Mouse (Mus musculus): ENCODE measurements around the gene Gpr15. TPM values are rescaled to one million over a fixed set of nuclear protein-coding genes. Genes with fewer than 3 reads are reported as not detected.
A peak's percentile ranks its signal among the peaks of the same experiment; 100 is the strongest.

Gene Gpr15
- polyA plus RNA-seq, 1 experiment from 2014 or later = not detected

DNA sequence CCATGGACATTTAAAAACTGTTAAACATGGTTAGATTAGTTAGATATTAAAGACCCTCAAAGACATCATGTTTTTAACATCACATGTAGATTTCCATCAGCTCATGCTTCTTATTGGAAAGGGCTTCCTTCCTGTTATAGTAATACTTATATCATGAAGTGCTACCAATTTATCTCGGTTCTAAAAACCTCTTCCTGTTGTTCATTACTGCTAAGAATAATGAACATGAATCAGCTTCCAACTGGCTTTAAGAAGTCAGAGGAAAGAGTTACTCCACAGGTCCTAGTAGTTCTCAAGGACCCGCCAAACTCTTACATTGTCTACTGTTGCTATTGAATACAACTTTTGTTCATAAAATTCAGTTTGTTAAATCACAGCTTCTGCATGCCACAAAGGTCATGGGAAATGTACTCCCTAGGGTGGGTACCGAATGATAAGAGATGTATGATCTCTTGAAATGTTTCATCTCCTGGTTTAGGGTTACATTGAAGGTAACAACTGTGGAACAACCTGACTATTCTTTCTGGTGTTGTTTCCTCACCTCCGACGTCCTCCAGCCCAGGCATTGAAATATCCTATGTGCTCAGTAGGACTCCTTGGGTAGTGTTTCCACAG, 29.2 kb downstream of the Gpr15 start:
- no peaks in the 10 kb centered on the region for H3K36me3 ChIP-seq (ENCODE audit: inconsistent target)
- no peak overlapping the region for H3K4me3 ChIP-seq (ENCODE audit: inconsistent target)
- H3K27ac ChIP-seq = no peak overlapping the region
- H3K79me2 ChIP-seq (ENCODE audit: inconsistent target) = no peaks in the 10 kb centered on the region
- WGBS (ENCODE audit: missing documents) = 58% methylated on average over 5 of the region's 5 CpGs

DNA sequence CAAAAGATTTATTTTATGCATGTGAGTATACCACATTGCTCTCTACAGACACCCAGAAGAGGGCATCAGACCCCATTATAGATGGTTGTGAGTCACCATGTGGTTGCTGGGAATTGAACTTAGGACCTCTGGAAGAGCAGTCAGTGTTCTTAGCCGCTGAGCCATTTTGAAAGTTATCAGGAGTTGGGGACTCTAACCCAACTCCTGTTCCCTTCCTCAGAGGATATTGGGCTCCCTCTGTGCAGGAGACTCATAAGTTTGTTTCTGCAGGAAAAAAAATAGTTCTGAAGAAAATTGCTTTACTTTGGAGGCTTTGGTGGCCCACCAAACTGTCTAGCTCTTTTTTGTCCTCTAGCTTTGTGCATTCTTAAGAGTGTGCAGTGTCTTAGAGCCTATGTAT, 30.3 kb downstream of the Gpr15 start:
- WGBS (ENCODE audit: missing documents) = 100% methylated on average over 1 of the region's 1 CpGs
- Histone ChIP-seq H3K79me2 (ENCODE audit: inconsistent target) (no peaks in the 10 kb centered on the region), H3K36me3 (ENCODE audit: inconsistent target) (no peaks in the 10 kb centered on the region), H3K4me3 (ENCODE audit: inconsistent target) (no peak overlapping the region), H3K27ac (no peak overlapping the region)

- no peaks in the 10 kb centered on the region for H3K36me3 ChIP-seq (ENCODE audit: inconsistent target)
- no peaks in the 10 kb centered on the region for H3K79me2 ChIP-seq (ENCODE audit: inconsistent target)
- H3K27ac ChIP-seq = no peak overlapping the region
- WGBS (ENCODE audit: missing documents) = 29% methylated on average over 20 of the region's 20 CpGs
- H3K4me3 ChIP-seq (ENCODE audit: inconsistent target) = peak overlapping the region; percentile 3; the same call in 1 of the 2 replicates
Observed at GRCm38 (mm10) chr16:58685548-58686537, 33.0 kb downstream of the Gpr15 start.

DNA sequence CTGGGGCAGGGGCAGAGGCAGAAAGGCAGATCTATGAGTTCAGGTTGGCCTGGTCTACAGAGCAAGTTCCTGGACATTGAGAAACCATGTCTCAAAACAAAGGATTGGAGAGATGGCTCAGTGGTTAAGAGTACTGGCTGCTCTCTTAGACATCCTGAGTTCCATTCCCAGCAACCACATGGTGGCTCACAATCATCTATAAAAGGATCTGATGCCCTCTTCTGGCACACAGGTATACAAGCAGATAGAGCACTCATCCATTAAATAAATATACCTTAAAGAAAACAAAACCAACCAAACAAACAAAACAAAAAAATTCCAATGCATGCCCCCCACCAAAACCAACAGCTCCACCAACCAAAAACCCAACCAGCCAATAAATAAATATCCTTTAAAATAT, 34.3 kb downstream of the Gpr15 start:
- H3K27ac ChIP-seq = no peak overlapping the region

GRCm38 (mm10) chr16:58683911-58684310, 35.0 kb downstream of the Gpr15 start:
- Histone ChIP-seq H3K79me2 (ENCODE audit: inconsistent target) (no peaks in the 10 kb centered on the region), H3K4me3 (ENCODE audit: inconsistent target) (no peak overlapping the region), H3K27ac (no peak overlapping the region), H3K36me3 (ENCODE audit: inconsistent target) (no peaks in the 10 kb centered on the region)
- WGBS (ENCODE audit: missing documents) = 91% methylated on average over 4 of the region's 4 CpGs

More for the DNA sequence above, 34.3 kb downstream of the Gpr15 start:
- no peaks in the 10 kb centered on the region for H3K36me3 ChIP-seq (ENCODE audit: inconsistent target)
- H3K79me2 ChIP-seq (ENCODE audit: inconsistent target) = no peaks in the 10 kb centered on the region
- no peak overlapping the region for H3K4me3 ChIP-seq (ENCODE audit: inconsistent target)

DNA sequence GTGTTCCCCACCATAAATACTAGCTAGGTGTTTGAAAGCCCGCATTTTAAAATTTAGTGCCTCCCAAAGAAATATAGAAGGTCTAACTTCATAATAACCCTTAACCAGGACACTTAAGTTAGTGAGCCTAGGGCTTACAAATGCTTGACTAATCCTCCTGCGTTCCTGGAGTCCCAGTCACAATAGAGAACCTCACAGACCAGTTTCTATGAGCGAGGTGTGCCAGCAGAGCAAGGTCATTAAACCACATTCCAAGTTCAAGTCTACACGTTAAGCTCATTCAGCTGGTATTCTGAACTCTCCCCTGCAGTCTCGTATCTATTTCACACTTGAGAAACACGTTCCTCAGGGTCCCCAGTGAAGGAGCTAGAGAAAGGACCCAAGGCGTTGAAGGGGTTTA, 36.0 kb downstream of the Gpr15 start:
- H3K4me3 ChIP-seq (ENCODE audit: inconsistent target) = no peak overlapping the region
- WGBS (ENCODE audit: missing documents) = 94% methylated on average over 7 of the region's 7 CpGs
- no peak overlapping the region for H3K27ac ChIP-seq
- H3K79me2 ChIP-seq (ENCODE audit: inconsistent target) = no peaks in the 10 kb centered on the region
- no peaks in the 10 kb centered on the region for H3K36me3 ChIP-seq (ENCODE audit: inconsistent target)

- Histone ChIP-seq H3K27ac (no peak overlapping the region), H3K4me3 (ENCODE audit: inconsistent target) (no peak overlapping the region), H3K79me2 (ENCODE audit: inconsistent target) (no peaks in the 10 kb centered on the region), H3K36me3 (ENCODE audit: inconsistent target) (no peaks in the 10 kb centered on the region)
- 94% methylated on average over 6 of the region's 6 CpGs for WGBS (ENCODE audit: missing documents)
Observed at GRCm38 (mm10) chr16:58682046-58682445, 36.8 kb downstream of the Gpr15 start.

DNA sequence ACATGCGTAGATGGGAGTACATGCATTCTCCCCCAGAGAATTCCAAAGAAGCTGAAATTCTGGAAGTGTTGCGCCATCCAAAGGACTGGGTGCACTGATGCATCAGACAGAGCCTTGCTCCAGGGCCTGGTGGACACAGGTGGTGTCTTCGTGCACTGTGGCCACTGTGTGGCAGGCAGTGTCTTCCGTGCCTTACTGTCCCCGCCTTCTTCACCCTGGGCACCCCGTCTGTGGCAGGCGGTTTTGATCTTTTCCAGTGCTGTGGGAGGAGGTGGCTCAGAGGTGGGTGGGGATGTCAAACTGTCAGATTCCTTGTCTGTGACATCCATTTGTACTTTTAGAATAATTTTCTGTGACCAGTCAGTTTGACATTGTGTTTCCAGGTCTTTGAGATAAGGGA, 40.2 kb downstream of the Gpr15 start:
- 90% methylated on average over 7 of the region's 7 CpGs for WGBS (ENCODE audit: missing documents)
- H3K4me3 ChIP-seq (ENCODE audit: inconsistent target) = no peak overlapping the region
- no peak overlapping the region for H3K27ac ChIP-seq
- no peaks in the 10 kb centered on the region for H3K79me2 ChIP-seq (ENCODE audit: inconsistent target)
- H3K36me3 ChIP-seq (ENCODE audit: inconsistent target) = peaks cover 16% of the 10 kb centered on the region; the same call in 1 of the 2 replicates

DNA sequence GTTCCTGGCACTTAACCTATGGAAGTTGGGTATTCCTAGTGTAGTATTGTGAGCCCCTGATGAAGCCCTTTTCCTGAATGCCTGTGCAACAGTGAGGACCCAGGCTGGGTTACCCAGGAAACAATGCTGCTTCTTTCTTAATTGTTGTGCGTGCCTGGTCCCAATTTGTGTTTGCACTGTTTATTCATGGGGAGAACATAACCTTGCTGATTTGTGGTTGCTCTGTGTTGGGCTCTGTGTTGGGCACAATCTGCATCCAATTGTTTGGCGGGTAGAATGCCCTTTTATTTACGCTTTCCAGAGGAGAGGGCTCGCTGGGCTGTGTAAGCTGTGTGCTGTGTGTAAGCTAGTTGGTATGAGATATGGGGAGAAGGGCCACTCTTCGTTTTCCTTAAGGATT, 41.4 kb downstream of the Gpr15 start:
- WGBS (ENCODE audit: missing documents) = 95% methylated on average over 5 of the region's 5 CpGs
- H3K27ac ChIP-seq = no peak overlapping the region
- H3K36me3 ChIP-seq (ENCODE audit: inconsistent target) = peaks cover 16% of the 10 kb centered on the region; the same call in 1 of the 2 replicates
- H3K79me2 ChIP-seq (ENCODE audit: inconsistent target) = no peaks in the 10 kb centered on the region
- no peak overlapping the region for H3K4me3 ChIP-seq (ENCODE audit: inconsistent target)

- peaks cover 16% of the 10 kb centered on the region; the same call in 1 of the 2 replicates for H3K36me3 ChIP-seq (ENCODE audit: inconsistent target)
- H3K27ac ChIP-seq = no peak overlapping the region
- H3K4me3 ChIP-seq (ENCODE audit: inconsistent target) = no peak overlapping the region
- no peaks in the 10 kb centered on the region for H3K79me2 ChIP-seq (ENCODE audit: inconsistent target)
- 90% methylated on average over 3 of the region's 3 CpGs for WGBS (ENCODE audit: missing documents)
Observed at GRCm38 (mm10) chr16:58676633-58677032, 42.2 kb downstream of the Gpr15 start.

DNA sequence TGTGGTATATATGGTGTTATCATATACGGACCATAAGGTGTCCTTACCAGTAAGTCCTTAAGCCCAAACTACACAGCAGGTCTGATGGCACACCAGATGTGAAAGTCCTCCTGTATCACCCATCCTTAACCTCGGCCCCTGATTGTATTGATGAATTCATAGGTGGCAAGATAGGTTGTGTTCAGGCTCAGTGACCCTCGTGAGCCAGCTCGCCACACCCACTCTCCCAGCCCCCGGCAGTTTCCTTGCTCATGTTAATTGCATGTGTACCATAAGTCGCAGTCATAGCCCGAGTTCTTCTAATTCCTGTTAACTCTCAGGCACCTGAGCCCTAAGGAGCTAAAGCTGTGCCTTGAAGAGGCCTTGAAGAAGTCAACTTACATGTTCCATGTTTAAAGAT, 42.7 kb downstream of the Gpr15 start:
- Histone ChIP-seq H3K27ac (no peak overlapping the region), H3K79me2 (ENCODE audit: inconsistent target) (no peaks in the 10 kb centered on the region), H3K4me3 (ENCODE audit: inconsistent target) (no peak overlapping the region), H3K36me3 (ENCODE audit: inconsistent target) (peaks cover 16% of the 10 kb centered on the region; the same call in 1 of the 2 replicates)
- WGBS (ENCODE audit: missing documents) = 100% methylated on average over 7 of the region's 7 CpGs

DNA sequence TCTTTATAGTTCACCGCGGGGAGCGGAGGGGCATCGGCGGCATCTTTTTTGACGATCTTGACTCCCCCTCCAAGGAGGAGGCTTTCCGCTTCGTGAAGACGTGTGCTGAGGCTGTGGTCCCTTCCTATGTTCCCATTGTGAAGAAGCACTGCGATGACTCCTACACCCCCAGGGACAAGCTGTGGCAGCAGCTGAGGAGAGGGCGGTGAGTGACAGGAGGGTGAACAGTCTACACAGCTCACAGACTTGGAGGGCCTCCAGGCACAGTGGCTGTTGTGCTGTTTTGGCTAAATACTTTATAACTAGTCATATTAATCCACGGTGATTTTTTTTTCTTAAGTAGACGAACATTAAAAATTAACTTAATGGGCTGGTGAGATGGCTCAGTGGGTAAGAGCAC, 43.6 kb downstream of the Gpr15 start:
- WGBS (ENCODE audit: missing documents) = 93% methylated on average over 13 of the region's 13 CpGs

GRCm38 (mm10) chr16:58673811-58674410, 45.0 kb downstream of the Gpr15 start:
- 92% methylated on average over 15 of the region's 15 CpGs for WGBS (ENCODE audit: missing documents)
- peaks cover 16% of the 10 kb centered on the region; the same call in 1 of the 2 replicates for H3K36me3 ChIP-seq (ENCODE audit: inconsistent target)
- H3K27ac ChIP-seq = no peak overlapping the region
- no peaks in the 10 kb centered on the region for H3K79me2 ChIP-seq (ENCODE audit: inconsistent target)
- no peak overlapping the region for H3K4me3 ChIP-seq (ENCODE audit: inconsistent target)

More for the DNA sequence above, 43.6 kb downstream of the Gpr15 start:
- Histone ChIP-seq H3K27ac (no peak overlapping the region), H3K4me3 (ENCODE audit: inconsistent target) (no peak overlapping the region), H3K79me2 (ENCODE audit: inconsistent target) (no peaks in the 10 kb centered on the region), H3K36me3 (ENCODE audit: inconsistent target) (peaks cover 16% of the 10 kb centered on the region; the same call in 1 of the 2 replicates)

DNA sequence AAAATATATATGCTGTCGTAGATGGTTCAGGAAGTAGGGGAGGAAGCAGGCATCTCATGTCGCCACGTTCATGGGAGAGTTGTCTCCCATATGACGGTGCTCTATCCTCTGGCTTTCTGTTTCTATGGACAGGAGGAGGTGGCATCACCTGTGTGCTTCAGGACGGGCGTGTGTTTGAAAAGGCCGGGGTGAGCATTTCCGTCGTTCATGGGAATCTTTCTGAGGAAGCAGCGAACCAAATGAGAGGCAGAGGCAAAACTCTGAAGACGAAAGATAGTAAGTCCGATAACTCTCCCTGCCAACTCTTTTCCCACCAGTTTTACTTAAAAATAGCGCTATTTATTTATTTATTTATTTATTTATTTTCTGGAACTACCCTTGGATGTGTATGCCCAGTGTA, 46.5 kb downstream of the Gpr15 start:
- 90% methylated on average over 12 of the region's 13 CpGs for whole genome bisulfite sequencing (ENCODE audit: missing documents)
- Histone ChIP-seq H3K79me2 (ENCODE audit: inconsistent target) (no peaks in the 10 kb centered on the region), H3K36me3 (ENCODE audit: inconsistent target) (peaks cover 16% of the 10 kb centered on the region; the same call in 1 of the 2 replicates), H3K27ac (no peak overlapping the region), H3K4me3 (ENCODE audit: inconsistent target) (no peak overlapping the region)

Data from macrophage (primary cell).